Mouse (Mus musculus) lung, adult 2 months (tissue): ENCODE results near the gene Igsf11.

Experiments
- CTCF ChIP-seq: fragments of 200-500 bp; IDR thresholded peaks from 2 replicates; pipeline ENCODE4 v1.5.1; 2011; ENCODE audit warnings: mild to moderate bottlenecking, low read length, control low read depth; ENCODE audit not compliant: insufficient read depth
- POLR2A ChIP-seq: fragments of 200-500 bp; IDR thresholded peaks from 2 replicates; pipeline ENCODE4 v1.6.1; 2011; ENCODE audit warnings: low read depth, mild to moderate bottlenecking, control low read depth, low read length, borderline replicate concordance; ENCODE audit errors: extremely low read depth

- no peak for TF ChIP-seq CTCF
- TF ChIP-seq POLR2A, result no peak
Observed at GRCm38 (mm10) chr16:38999298-38999697, 106.8 kb downstream of the Igsf11 start.
